Mouse (Mus musculus) heart, adult 18-20 months (tissue): ENCODE results near the gene Copz1. TPM values are rescaled to one million over a fixed set of nuclear protein-coding genes. Genes with fewer than 3 reads are reported as not detected.
"Not testable (repeated sequence)": the region's sequence is repeated elsewhere in the genome, so short reads cannot be mapped to it uniquely, and the experiment has no call there.

Source experiments
- DNase-seq, 2 experiments: peaks; one replicate each; pipeline ENCODE4 v3.0.0; 2021 to 2022; ENCODE audit warnings: mixed read lengths in 1 of 2
- long read RNA-seq, 2 experiments: library from polyadenylated mRNA; stranded (forward); transcript quantifications; one replicate each; pipeline ENCODE4 v2.0.0; 2021
- total RNA-seq, 2 experiments: library from RNA; stranded (reverse); gene quantifications; 2 replicates each; pipeline ENCODE4 v1.2.3; 2021

The Copz1 gene
- total RNA-seq, result 10 to 100 TPM; 52.3 to 52.9 TPM
- long read RNA-seq, experiment 1, transcript Copz1-201 (9 exons, 1,676 nt), result major isoform, 33 of 37 reads
- long read RNA-seq, experiment 1, partial matches to known transcripts, result 0 of 37 reads
- long read RNA-seq, experiment 1, other reads (novel, unspliced or antisense), result 4 of 37 reads
- long read RNA-seq, experiment 2, transcript Copz1-201 (9 exons, 1,676 nt), result major isoform, 25 of 28 reads
- long read RNA-seq, experiment 2, partial matches to known transcripts, result 0 of 28 reads
- long read RNA-seq, experiment 2, other reads (novel, unspliced or antisense), result 3 of 28 reads

- DNase-seq, result peak; percentile 96 to 99
Measured at GRCm38 (mm10) chr15:103272419-103273279, at the start of gene Copz1. Gene Copz1 (plus strand): TSS chr15:103272714.

- no peak for DNase-seq
Measured at GRCm38 (mm10) chr15:103224161-103224560, 48.4 kb upstream of the Copz1 start.

GRCm38 (mm10) chr15:103227022-103227421 lies 45.5 kb upstream of the Copz1 start:
- no peak for DNase-seq

GRCm38 (mm10) chr15:103227572-103227971 lies 44.9 kb upstream of the Copz1 start:
- no peak for DNase-seq

- no peak for DNase-seq
Measured at GRCm38 (mm10) chr15:103228904-103229303, 43.6 kb upstream of the Copz1 start.

GRCm38 (mm10) chr15:103233119-103233518 lies 39.4 kb upstream of the Copz1 start:
- no peak for DNase-seq

GRCm38 (mm10) chr15:103237295-103237694 lies 35.2 kb upstream of the Copz1 start:
- no peak for DNase-seq

- peak; percentile 93 to 97 for DNase-seq
Measured at GRCm38 (mm10) chr15:103239130-103239684, 33.3 kb upstream of the Copz1 start.

GRCm38 (mm10) chr15:103239685-103240159 lies 32.8 kb upstream of the Copz1 start, which contains the start of gene Cbx5:
Gene Cbx5 (minus strand): TSS chr15:103239816.
- peak; percentile 98 to 99 for DNase-seq

- peak; percentile 96 to 98 for DNase-seq
Measured at GRCm38 (mm10) chr15:103240160-103241028, 32.1 kb upstream of the Copz1 start, which contains the start of gene Hnrnpa1. Gene Hnrnpa1 (plus strand): TSS chr15:103240432.

- not testable (repeated sequence) for DNase-seq
Measured at GRCm38 (mm10) chr15:103241071-103242018, 31.2 kb upstream of the Copz1 start.

- DNase-seq, result no peak
Measured at GRCm38 (mm10) chr15:103242885-103243284, 29.6 kb upstream of the Copz1 start.

- DNase-seq, result no peak
Measured at GRCm38 (mm10) chr15:103245616-103246015, 26.9 kb upstream of the Copz1 start.

- DNase-seq, result no peak
Measured at GRCm38 (mm10) chr15:103247078-103247781, 25.3 kb upstream of the Copz1 start.

GRCm38 (mm10) chr15:103247782-103248400 lies 24.6 kb upstream of the Copz1 start:
- DNase-seq, result no peak

GRCm38 (mm10) chr15:103248401-103249313 lies 23.9 kb upstream of the Copz1 start:
- peak in 1 of 2 experiments; percentile 23 for DNase-seq

GRCm38 (mm10) chr15:103249511-103249910 lies 23.0 kb upstream of the Copz1 start:
- not testable (repeated sequence) for DNase-seq

GRCm38 (mm10) chr15:103250195-103250740 lies 22.2 kb upstream of the Copz1 start:
- peak; percentile 68 to 88 for DNase-seq
